Mouse (Mus musculus) lung, adult 2 months (tissue): ENCODE data around the gene Gpr108. TPM values are rescaled to one million over a fixed set of nuclear protein-coding genes. Genes with fewer than 3 reads are reported as not detected.
A peak's percentile ranks its signal among the peaks of the same experiment; 100 is the strongest.
"Not testable (repeated sequence)": the region's sequence is repeated elsewhere in the genome, so short reads cannot be mapped to it uniquely, and the experiment has no call there.

Experiments
- DNase-seq: peaks from one replicate; pipeline ENCODE4 v3.0.0; 2022
- H3K4me1 ChIP-seq: fragments of 200-500 bp; 2 replicates; pipeline ENCODE4 v1.6.1; 2011; ENCODE audit warnings: low read length; ENCODE audit not compliant: control insufficient read depth, insufficient read depth
- H3K4me3 ChIP-seq: fragments of 200-500 bp; replicated peaks from 2 replicates; pipeline ENCODE3; 2011; ENCODE audit warnings: low read depth, mild to moderate bottlenecking, control low read depth, low read length; ENCODE audit errors: extremely low read depth
- CTCF ChIP-seq: fragments of 200-500 bp; IDR thresholded peaks from 2 replicates; pipeline ENCODE4 v1.5.1; 2011; ENCODE audit warnings: mild to moderate bottlenecking, low read length, control low read depth; ENCODE audit not compliant: insufficient read depth
- POLR2A ChIP-seq: fragments of 200-500 bp; IDR thresholded peaks from 2 replicates; pipeline ENCODE4 v1.6.1; 2011; ENCODE audit warnings: low read depth, mild to moderate bottlenecking, control low read depth, low read length, borderline replicate concordance; ENCODE audit errors: extremely low read depth
- WGBS: fragments of 180-500 bp; shearing (Covaris S2); methylation state at CpG from one replicate; pipeline ENCODE4 v1.1.7; 2018; 5-methylcytosine and 5-hydroxymethylcytosine counted together
- polyA plus RNA-seq: library from polyadenylated mRNA; depleted of rRNA; stranded (reverse); fragments of >200 nt; gene quantifications from 2 replicates; pipeline ENCODE4 v1.2.3, GENCODE M21; 2012

Gpr108 gene
- polyA plus RNA-seq, 1 experiment, result 68.2 TPM

DNA sequence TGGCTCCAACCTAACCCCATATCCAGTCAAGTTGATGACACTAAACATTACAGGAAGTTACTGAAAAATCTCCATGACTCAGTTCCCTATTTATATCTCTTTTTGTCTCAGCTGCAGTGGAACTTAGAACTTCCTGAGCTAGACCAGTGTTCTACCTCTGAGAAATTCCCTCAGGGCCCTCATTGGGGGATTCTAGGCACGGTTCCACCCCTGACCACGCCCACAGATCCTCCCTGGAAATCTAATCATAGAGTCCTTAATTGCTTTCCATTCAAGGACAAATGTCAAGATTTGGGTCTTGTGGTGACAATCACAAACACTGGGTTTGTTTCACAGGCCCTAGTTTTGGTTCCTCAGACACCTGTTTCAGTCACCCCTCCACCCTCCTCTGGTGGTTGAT lies 36.8 kb upstream of the Gpr108 start:
- H3K4me1 ChIP-seq, result peaks cover 2% of the 10 kb centered on the region; the same call in 1 of the 2 replicates
- WGBS, result 41% methylated on average over 2 of the region's 2 CpGs
- DNase-seq, result no peak
- H3K4me3 ChIP-seq, result no peak overlapping the region
- TF ChIP-seq POLR2A (no peak), CTCF (no peak)

DNA sequence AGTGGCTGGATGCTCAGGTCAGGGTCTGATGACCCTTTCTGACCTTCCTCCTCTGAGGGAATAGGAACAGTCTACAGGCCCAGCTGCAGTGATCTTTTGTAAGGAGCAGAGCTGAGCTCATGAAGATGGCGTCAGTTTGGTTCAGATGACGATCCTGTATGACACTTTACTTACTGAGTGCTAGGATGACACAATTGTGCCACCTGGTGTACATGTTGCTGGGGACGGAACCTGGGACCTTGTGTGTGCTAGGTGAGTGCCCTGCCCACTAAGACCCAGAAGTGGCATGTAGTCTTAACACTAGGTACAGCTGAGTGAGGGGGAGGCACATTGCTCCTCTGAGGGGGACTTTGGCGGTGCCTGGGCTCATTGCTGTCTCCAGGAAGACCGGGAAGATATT lies 35.7 kb upstream of the Gpr108 start:
- WGBS, result 69% methylated on average over 5 of the region's 5 CpGs
- Histone ChIP-seq H3K4me3 (no peak overlapping the region), H3K4me1 (no peaks in the 10 kb centered on the region)
- DNase-seq, result no peak
- TF ChIP-seq CTCF (no peak), POLR2A (no peak)

DNA sequence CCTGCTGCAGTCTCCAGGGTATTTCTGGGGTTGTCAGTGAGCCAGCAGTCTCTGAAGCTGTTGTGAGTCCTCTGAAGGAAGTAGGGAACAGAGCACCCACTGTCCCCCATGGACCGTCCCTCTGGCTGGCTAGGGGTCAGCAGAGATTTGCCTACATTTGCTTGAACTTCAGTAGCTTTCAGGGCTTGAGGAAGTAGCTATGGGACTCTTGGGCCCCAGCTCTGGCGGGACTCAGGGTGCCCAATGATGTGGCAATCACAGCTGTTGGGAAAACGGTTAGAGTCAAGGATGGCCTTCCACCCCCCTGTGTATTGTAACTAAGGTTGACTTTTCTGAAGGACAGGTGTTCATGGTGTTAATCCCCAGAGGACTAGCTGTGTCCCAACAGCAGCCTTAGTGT lies 32.2 kb upstream of the Gpr108 start:
- 51% methylated on average over 3 of the region's 3 CpGs for WGBS
- H3K4me3 ChIP-seq, result no peak overlapping the region
- 0 out of 2 replicates have a peak, but pooled peaks cover 4% of the 10 kb centered on the region for H3K4me1 ChIP-seq
- no peak for DNase-seq
- TF ChIP-seq CTCF, result no peak
- no peak for TF ChIP-seq POLR2A

DNA sequence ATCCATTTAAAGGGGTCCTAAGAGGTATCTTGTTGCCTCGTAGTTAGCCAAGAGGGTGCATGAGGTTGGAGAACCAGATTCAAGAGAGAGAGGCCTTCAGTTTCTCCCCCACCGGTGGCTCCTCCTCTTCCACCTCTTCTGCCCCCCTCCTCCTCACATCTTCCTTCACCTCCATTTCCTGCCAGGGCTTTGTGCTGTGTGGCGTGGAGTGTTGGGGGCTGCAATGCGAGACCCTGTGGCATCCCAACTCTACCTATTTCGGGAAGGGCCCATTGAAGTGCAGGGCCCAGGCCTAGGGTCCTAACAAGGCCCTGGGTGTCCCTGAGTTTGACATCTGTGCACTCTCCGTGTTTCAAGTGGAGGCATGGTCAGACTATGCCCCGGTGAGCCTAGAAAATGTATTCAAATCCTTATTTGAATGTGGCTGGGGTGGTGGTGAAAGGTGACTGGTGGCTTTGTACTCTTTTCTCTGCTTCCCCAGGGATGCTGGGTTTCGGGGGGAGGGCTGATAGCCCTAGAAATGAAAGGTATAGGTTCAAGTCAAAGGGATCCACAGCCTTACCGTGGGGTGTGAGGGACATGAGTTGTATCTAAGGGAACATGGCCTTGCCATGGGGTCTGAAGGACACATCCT lies 31.5 kb upstream of the Gpr108 start:
- DNase-seq, result no peak
- 48% methylated on average over 9 of the region's 9 CpGs for WGBS
- 0 out of 2 replicates have a peak, but pooled peaks cover 4% of the 10 kb centered on the region for H3K4me1 ChIP-seq
- TF ChIP-seq POLR2A (no peak), CTCF (no peak)
- peak overlapping the region; percentile 59 for H3K4me3 ChIP-seq

DNA sequence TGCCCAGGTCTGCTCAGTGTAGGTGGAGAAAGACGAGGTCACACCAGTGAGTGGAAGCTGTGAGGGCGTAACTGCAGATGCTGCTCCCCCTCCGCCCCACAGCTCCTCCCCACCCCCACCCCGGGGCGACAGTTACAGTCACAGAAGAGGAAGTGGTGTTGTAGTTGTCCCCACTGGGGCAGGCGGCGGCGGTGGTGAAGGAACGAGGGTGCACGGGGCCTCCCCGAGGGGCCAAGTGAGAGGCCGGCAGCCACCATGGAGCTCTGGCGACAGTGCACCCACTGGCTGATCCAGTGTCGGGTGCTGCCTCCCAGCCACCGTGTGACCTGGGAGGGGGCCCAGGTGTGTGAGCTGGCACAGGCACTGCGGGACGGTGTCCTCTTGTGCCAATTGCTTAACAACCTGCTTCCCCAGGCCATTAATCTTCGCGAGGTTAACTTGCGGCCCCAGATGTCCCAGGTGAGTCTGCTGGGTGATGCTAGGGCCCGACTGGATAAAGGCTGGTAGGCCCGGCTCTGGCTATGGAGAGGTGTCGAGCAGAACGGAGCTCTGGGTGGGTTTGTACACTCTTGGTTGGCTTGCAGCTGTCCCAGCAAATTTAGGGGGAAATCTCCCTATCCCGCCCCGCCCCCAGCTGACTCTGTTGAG lies 30.8 kb upstream of the Gpr108 start, which contains the start of gene Vav1:
Gene Vav1 (plus strand): TSS at position 158 of the 648 bp plus-strand sequence.
- Histone ChIP-seq H3K4me1 (0 out of 2 replicates have a peak, but pooled peaks cover 4% of the 10 kb centered on the region), H3K4me3 (peak within 1 kb of the TSS; percentile 59)
- DNase-seq, result no peak
- WGBS, result 44% methylated on average over 26 of the region's 26 CpGs
- TF ChIP-seq CTCF (no peak), POLR2A (peak; percentile 24; the same call in 1 of the 2 replicates)

DNA sequence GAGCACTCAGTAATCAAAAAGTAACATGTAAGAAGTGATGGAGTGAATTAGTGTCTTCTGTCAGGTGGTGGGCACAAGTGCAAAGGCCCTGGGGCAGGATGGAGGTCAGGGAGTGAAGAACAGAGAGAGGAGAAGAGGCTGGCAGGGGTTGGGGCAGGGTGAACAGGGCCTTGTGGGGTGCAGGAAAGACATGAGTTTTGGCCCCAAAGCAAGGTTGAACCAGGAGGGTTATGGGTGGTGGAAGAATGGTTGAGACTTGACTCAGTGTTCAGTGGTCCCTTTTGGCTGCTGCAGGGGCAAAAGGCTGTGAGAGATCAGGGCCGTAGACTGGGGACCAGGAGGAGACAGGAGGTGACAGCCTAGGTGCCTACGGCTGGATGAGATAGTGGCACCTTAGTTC lies 30.3 kb upstream of the Gpr108 start:
- Histone ChIP-seq H3K4me3 (no peak overlapping the region), H3K4me1 (0 out of 2 replicates have a peak, but pooled peaks cover 4% of the 10 kb centered on the region)
- no peak for DNase-seq
- 69% methylated on average over 2 of the region's 2 CpGs for WGBS
- TF ChIP-seq POLR2A (no peak), CTCF (no peak)

DNA sequence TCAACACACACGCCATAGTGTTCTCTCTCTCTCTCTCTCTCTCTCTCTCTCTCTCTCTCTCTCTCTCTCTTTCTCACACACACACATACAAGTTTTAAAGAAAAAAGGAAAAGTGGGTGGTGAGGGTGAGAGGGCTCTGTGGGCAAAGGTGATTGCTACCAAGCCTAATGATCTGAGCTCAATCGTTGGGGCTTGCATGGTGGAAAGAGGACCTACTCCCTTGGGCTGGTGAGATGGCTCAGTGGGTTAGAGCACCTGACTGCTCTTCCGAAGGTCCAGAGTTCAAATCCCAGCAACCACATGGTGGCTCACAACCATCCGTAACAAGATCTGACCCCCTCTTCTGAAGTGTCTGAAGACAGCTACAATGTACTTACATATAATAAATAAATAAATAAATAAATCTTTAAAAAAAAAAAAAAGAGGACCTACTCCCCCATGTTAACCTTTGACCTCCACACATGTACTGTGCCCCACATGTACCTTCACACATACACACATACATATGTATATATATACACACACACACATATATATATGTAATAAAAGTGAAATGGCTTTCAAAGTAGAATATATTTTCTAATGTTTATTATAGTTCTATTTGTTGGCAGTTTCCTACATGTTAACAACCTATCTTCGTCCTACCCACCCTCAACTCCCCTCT lies 29.5 kb upstream of the Gpr108 start:
- WGBS, result 74% methylated on average over 5 of the region's 5 CpGs
- not testable (repeated sequence) for H3K4me1 ChIP-seq, H3K4me3 ChIP-seq, DNase-seq

DNA sequence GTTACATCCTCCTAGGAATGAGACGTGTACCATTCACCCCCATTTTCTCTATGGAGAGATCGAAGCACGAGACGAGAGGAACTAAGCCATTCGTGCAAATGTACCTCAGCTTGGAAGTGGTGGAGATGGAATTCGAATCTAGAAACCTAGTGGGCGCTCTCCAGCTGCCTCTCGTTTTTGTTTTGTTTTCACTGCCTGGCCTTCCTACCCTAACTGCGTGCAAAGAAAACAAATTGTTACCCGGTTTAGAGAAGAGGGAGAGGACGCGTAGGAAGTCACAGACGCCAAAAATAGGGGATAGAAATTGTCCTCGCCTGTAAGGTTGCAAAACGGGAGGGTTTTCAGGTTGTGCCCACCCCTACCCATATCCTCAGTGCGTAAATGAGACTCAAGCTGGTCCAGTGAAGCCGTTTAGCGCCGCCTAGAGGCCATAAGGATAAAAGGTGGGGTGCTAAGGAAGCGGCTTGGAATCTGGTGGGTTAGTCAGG lies 28.4 kb upstream of the Gpr108 start:
- under 1% methylated on average over 20 of the region's 20 CpGs for WGBS
- peak; percentile 77 for DNase-seq
- Histone ChIP-seq H3K4me3 (peak overlapping the region; percentile 97), H3K4me1 (0 out of 2 replicates have a peak, but pooled peaks cover 4% of the 10 kb centered on the region)
- TF ChIP-seq CTCF (peak; percentile 83), POLR2A (no peak)

DNA sequence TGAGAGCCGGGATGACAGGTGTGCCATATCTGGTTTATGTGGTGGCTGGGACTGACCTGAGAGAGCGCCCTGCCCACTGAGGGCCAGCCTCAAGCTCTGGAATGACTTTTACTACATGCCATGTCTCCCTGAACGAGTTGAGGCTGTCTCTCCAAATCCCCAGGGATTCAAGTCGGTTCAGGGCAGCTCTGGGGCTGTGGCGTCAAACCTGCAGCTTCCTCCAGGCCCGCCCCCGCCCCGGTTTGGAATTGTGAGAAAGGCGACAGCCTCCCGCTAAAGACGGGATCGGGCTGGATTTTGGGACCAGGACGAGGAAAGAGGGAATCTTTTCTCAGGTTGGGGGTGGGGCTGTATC lies 27.7 kb upstream of the Gpr108 start:
- peak overlapping the region; percentile 97 for H3K4me3 ChIP-seq
- no peak for TF ChIP-seq CTCF
- TF ChIP-seq POLR2A, result 0 out of 2 replicates have a peak, but pooled peaks have one; percentile 23
- DNase-seq, result peak; percentile 53
- under 1% methylated on average over 13 of the region's 13 CpGs for WGBS
- 0 out of 2 replicates have a peak, but pooled peaks cover 4% of the 10 kb centered on the region for H3K4me1 ChIP-seq
